Mouse (Mus musculus): ENCODE measurements around the gene Gm49394. TPM values are rescaled to one million over a fixed set of nuclear protein-coding genes. Genes with fewer than 3 reads are reported as not detected.

Gm49394 gene
- polyA plus RNA-seq, 1 experiment from 2014 or later, result not detected

- 78% methylated on average over 10 of the region's 10 CpGs for WGBS
- no peak overlapping the region for H3K9ac ChIP-seq (ENCODE audit: low read depth, low read length)
- H3K27me3 ChIP-seq (replicated peaks; ENCODE audit: control insufficient read depth, insufficient read depth, low read length), result no peaks in the 10 kb centered on the region
- H3K4me2 ChIP-seq (replicated peaks; ENCODE audit: low read depth), result no peak overlapping the region
- TF ChIP-seq CTCF (IDR thresholded peaks at IDR 0.05; ENCODE audit: low read depth), result no peak
- no peak overlapping the region for H3K27ac ChIP-seq (ENCODE audit: low read depth, low read length)
- no peaks in the 10 kb centered on the region for H3K36me3 ChIP-seq (ENCODE audit: control insufficient read depth, insufficient read depth)
- no peak for ATAC-seq
- H3K9me3 ChIP-seq (ENCODE audit: control insufficient read depth), result no peaks in the 10 kb centered on the region
- no peaks in the 10 kb centered on the region for H3K4me1 ChIP-seq (replicated peaks; ENCODE audit: control insufficient read depth, insufficient read depth, low read length)
- no peak overlapping the region for H3K4me3 ChIP-seq (ENCODE audit: low read depth, low read length)
Observed at GRCm38 (mm10) chr7:142630691-142631090, 39.1 kb downstream of the Gm49394 start.

DNA sequence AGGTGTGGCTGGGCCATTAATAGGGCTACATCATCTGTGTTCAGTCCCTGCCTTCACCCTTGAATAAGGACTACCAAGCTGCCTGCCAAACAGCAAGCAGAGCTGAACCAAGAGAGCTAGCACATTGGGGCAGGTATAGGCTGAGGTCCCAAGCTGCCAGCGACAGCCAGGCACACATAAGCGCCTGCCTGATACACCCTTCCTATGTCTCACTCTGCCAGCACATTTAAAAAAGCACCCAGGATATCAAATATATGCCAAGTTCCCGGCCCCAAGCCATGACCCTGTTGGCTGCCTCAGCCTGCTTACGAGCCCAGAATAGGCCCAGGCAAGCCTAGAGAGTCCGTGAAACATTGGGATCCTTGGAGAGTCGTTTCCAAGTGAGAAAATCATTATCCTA lies 39.9 kb downstream of the Gm49394 start:
- Histone ChIP-seq H3K9me3 (ENCODE audit: control insufficient read depth) (no peaks in the 10 kb centered on the region), H3K27ac (ENCODE audit: low read depth, low read length) (no peak overlapping the region), H3K27me3 (replicated peaks; ENCODE audit: control insufficient read depth, insufficient read depth, low read length) (no peaks in the 10 kb centered on the region), H3K4me2 (replicated peaks; ENCODE audit: low read depth) (no peak overlapping the region), H3K9ac (ENCODE audit: low read depth, low read length) (no peak overlapping the region), H3K36me3 (ENCODE audit: control insufficient read depth, insufficient read depth) (no peaks in the 10 kb centered on the region), H3K4me3 (ENCODE audit: low read depth, low read length) (no peak overlapping the region), H3K4me1 (replicated peaks; ENCODE audit: control insufficient read depth, insufficient read depth, low read length) (no peaks in the 10 kb centered on the region)
- TF ChIP-seq CTCF (IDR thresholded peaks at IDR 0.05; ENCODE audit: low read depth), result no peak
- 80% methylated on average over 6 of the region's 6 CpGs for WGBS
- no peak for ATAC-seq

DNA sequence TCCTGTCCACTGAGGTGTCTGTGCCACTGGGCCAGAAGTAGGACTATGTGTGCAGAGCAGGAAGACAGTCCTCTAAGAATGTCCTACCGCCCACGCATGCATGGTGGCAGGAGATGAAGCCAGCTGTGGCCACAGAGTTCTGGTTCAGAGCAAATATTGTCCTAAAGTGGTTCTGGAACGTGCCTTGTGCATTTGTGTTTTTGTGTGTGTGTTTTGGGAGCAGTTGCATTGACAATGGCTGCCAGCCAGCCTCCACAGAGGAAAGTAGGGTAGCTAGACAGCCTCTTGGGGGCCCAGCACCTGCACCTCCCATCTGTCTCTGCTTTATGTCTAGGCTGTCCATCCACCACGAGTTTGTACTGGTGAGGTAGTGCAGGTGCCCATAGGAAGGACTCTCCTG lies 47.6 kb downstream of the Gm49394 start:
- no peaks in the 10 kb centered on the region for H3K27me3 ChIP-seq (replicated peaks; ENCODE audit: control insufficient read depth, insufficient read depth, low read length)
- no peak for ATAC-seq
- H3K4me2 ChIP-seq (replicated peaks; ENCODE audit: low read depth), result no peak overlapping the region
- H3K4me3 ChIP-seq (ENCODE audit: low read depth, low read length), result no peak overlapping the region
- 76% methylated on average over 4 of the region's 4 CpGs for WGBS
- H3K9me3 ChIP-seq (ENCODE audit: control insufficient read depth), result no peaks in the 10 kb centered on the region
- no peak for TF ChIP-seq CTCF (IDR thresholded peaks at IDR 0.05; ENCODE audit: low read depth)
- H3K36me3 ChIP-seq (ENCODE audit: control insufficient read depth, insufficient read depth), result no peaks in the 10 kb centered on the region
- no peaks in the 10 kb centered on the region for H3K4me1 ChIP-seq (replicated peaks; ENCODE audit: control insufficient read depth, insufficient read depth, low read length)
- no peak overlapping the region for H3K9ac ChIP-seq (ENCODE audit: low read depth, low read length)
- H3K27ac ChIP-seq (ENCODE audit: low read depth, low read length), result no peak overlapping the region

- no peak overlapping the region for H3K27ac ChIP-seq (ENCODE audit: low read depth, low read length)
- no peaks in the 10 kb centered on the region for H3K4me1 ChIP-seq (replicated peaks; ENCODE audit: control insufficient read depth, insufficient read depth, low read length)
- 83% methylated on average over 2 of the region's 2 CpGs for WGBS
- no peaks in the 10 kb centered on the region for H3K9me3 ChIP-seq (ENCODE audit: control insufficient read depth)
- no peak for ATAC-seq
- TF ChIP-seq CTCF (IDR thresholded peaks at IDR 0.05; ENCODE audit: low read depth), result no peak
- no peak overlapping the region for H3K4me2 ChIP-seq (replicated peaks; ENCODE audit: low read depth)
- no peaks in the 10 kb centered on the region for H3K27me3 ChIP-seq (replicated peaks; ENCODE audit: control insufficient read depth, insufficient read depth, low read length)
- H3K4me3 ChIP-seq (ENCODE audit: low read depth, low read length), result no peak overlapping the region
- H3K36me3 ChIP-seq (ENCODE audit: control insufficient read depth, insufficient read depth), result no peaks in the 10 kb centered on the region
- H3K9ac ChIP-seq (ENCODE audit: low read depth, low read length), result no peak overlapping the region
Observed at GRCm38 (mm10) chr7:142613077-142613476, 56.7 kb downstream of the Gm49394 start.

DNA sequence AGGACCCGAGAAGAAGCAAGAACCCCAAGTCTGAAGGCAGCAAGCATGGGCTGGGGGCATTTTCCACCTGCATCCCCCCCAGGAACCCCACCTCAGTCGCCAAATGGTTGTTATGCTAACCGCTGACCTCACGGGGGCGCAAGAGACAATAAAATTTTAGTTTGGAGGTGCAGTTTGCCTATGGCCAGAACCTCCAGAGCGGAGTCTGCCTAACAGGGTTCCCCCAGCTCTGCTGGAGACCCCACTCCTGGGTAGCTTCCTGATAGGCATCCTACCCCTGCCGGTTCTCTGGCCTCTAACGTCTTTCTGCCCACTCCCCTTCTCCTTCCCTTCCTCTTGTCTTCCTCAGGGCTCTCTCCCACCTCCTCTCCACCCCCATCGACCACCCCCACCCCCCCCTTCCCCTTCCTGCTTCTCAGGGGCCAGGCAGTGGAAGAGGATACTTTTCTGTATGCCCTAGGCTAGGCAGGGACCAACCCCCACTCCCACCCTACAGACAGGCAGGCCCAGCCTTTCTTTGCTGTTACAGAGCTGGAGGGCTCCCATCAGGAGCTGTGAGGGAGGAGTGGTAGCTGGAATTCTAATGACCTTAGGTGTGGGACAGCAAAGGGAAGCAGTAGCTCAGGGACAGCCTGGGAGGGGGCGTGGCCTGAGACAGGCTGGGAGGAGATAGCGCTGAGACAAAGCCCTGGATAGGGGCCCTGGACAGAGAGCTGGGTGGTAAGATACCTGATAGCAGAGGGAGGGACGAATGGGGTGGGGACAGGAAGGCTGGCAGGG lies 58.9 kb downstream of the Gm49394 start:
- Histone ChIP-seq H3K27me3 (replicated peaks; ENCODE audit: control insufficient read depth, insufficient read depth, low read length) (no peaks in the 10 kb centered on the region), H3K9ac (ENCODE audit: low read depth, low read length) (no peak overlapping the region), H3K36me3 (ENCODE audit: control insufficient read depth, insufficient read depth) (no peaks in the 10 kb centered on the region), H3K4me3 (ENCODE audit: low read depth, low read length) (no peak overlapping the region), H3K4me2 (replicated peaks; ENCODE audit: low read depth) (peak overlapping the region; percentile 27; the same call in 1 of the 2 replicates), H3K27ac (ENCODE audit: low read depth, low read length) (no peak overlapping the region), H3K9me3 (ENCODE audit: control insufficient read depth) (no peaks in the 10 kb centered on the region), H3K4me1 (replicated peaks; ENCODE audit: control insufficient read depth, insufficient read depth, low read length) (no peaks in the 10 kb centered on the region)
- peak; percentile 78 for TF ChIP-seq CTCF (IDR thresholded peaks at IDR 0.05; ENCODE audit: low read depth)
- peak; percentile 86 for ATAC-seq
- WGBS, result 5% methylated on average over 12 of the region's 12 CpGs

GRCm38 (mm10) chr7:142600921-142601320 lies 68.8 kb downstream of the Gm49394 start:
- TF ChIP-seq CTCF (IDR thresholded peaks at IDR 0.05; ENCODE audit: low read depth), result no peak
- no peak for ATAC-seq
- 93% methylated on average over 2 of the region's 2 CpGs for WGBS

More at GRCm38 (mm10) chr7:142600921-142601320, 68.8 kb downstream of the Gm49394 start:
- Histone ChIP-seq H3K4me2 (replicated peaks; ENCODE audit: low read depth) (no peak overlapping the region), H3K9me3 (ENCODE audit: control insufficient read depth) (no peaks in the 10 kb centered on the region), H3K9ac (ENCODE audit: low read depth, low read length) (no peak overlapping the region), H3K4me1 (replicated peaks; ENCODE audit: control insufficient read depth, insufficient read depth, low read length) (no peaks in the 10 kb centered on the region), H3K27ac (ENCODE audit: low read depth, low read length) (no peak overlapping the region), H3K27me3 (replicated peaks; ENCODE audit: control insufficient read depth, insufficient read depth, low read length) (no peaks in the 10 kb centered on the region), H3K36me3 (ENCODE audit: control insufficient read depth, insufficient read depth) (no peaks in the 10 kb centered on the region), H3K4me3 (ENCODE audit: low read depth, low read length) (no peak overlapping the region)

MicroRNAs encoded within 50 kb of the gene (microRNA counts, 519-probe panel; counts per million panel counts)
- microRNA mmu-miR-483, result 1,200 counts per million, percentile 5 among the panel's probes with 10 or more counts

Small RNAs within 50 kb of the gene (microRNA-seq; reads per million reads assigned to microRNA genes)
- 890 reads per million, percentile 74 among the genes with 10 or more reads in this experiment for gene Mir483

Other genes with a start within 250 kb of the Gm49394 start
- gene Syt8, start 235.1 kb downstream of the Gm49394 start, polyA plus RNA-seq (2015; fragmentation: Nextera tagmentation; extraction: Ambion mirVana), result 0.60 and 1.3 TPM in 2 replicates
- gene Tnni2, start 228.1 kb downstream of the Gm49394 start, polyA plus RNA-seq (2015; fragmentation: Nextera tagmentation; extraction: Ambion mirVana), result 1.9 and 2.4 TPM in 2 replicates
- gene Lsp1, start 209.1 kb downstream of the Gm49394 start, polyA plus RNA-seq (2015; fragmentation: Nextera tagmentation; extraction: Ambion mirVana), result 55.2 and 61.8 TPM in 2 replicates
- 3.0 TPM in 2 replicates for gene Tnnt3, start 171.1 kb downstream of the Gm49394 start, polyA plus RNA-seq (2015; fragmentation: Nextera tagmentation; extraction: Ambion mirVana)
- gene Mrpl23, start 137.3 kb downstream of the Gm49394 start, polyA plus RNA-seq (2015; fragmentation: Nextera tagmentation; extraction: Ambion mirVana), result 26.7 and 33.0 TPM in 2 replicates
- 483 and 499 TPM in 2 replicates for gene Igf2, start 3.1 kb downstream of the Gm49394 start, polyA plus RNA-seq (2015; fragmentation: Nextera tagmentation; extraction: Ambion mirVana)
- 18.1 and 38.6 TPM in 2 replicates for gene Ins2, start 73.4 kb upstream of the Gm49394 start, polyA plus RNA-seq (2015; fragmentation: Nextera tagmentation; extraction: Ambion mirVana)